Mouse (Mus musculus): ENCODE results near the gene Tekt5. TPM values are rescaled to one million over a fixed set of nuclear protein-coding genes. Genes with fewer than 3 reads are reported as not detected.
A peak's percentile ranks its signal among the peaks of the same experiment; 100 is the strongest.

Gene Tekt5
- polyA plus RNA-seq, 1 experiment: 9.2 TPM

GRCm38 (mm10) chr16:10327563-10328333 is 67.5 kb downstream of the Tekt5 start:
- WGBS: 58% methylated on average over 13 of the region's 13 CpGs
- Histone ChIP-seq H3K4me3 (replicated peaks; ENCODE audit: extremely low read depth, low read depth, low read length) (no peak overlapping the region), H3K4me1 (ENCODE audit: control insufficient read depth, insufficient read depth, low read length) (peaks cover 9% of the 10 kb centered on the region)
- no peak for TF ChIP-seq POLR2A (IDR thresholded peaks at IDR 0.05; ENCODE audit: borderline replicate concordance, extremely low read depth, low read depth, low read length)
- no peak for TF ChIP-seq CTCF (IDR thresholded peaks at IDR 0.05; ENCODE audit: insufficient read depth, low read length)
- DNase-seq: no peak

GRCm38 (mm10) chr16:10319914-10320569 is 75.2 kb downstream of the Tekt5 start:
- DNase-seq: no peak
- WGBS: 48% methylated on average over 17 of the region's 17 CpGs
- TF ChIP-seq CTCF (IDR thresholded peaks at IDR 0.05; ENCODE audit: insufficient read depth, low read length) (no peak), POLR2A (IDR thresholded peaks at IDR 0.05; ENCODE audit: borderline replicate concordance, extremely low read depth, low read depth, low read length) (no peak)

GRCm38 (mm10) chr16:10317197-10317544 is 78.1 kb downstream of the Tekt5 start:
- H3K4me1 ChIP-seq (ENCODE audit: control insufficient read depth, insufficient read depth, low read length): peaks cover 2% of the 10 kb centered on the region; the same call in 1 of the 2 replicates
- TF ChIP-seq POLR2A (IDR thresholded peaks at IDR 0.05; ENCODE audit: borderline replicate concordance, extremely low read depth, low read depth, low read length) (no peak), CTCF (IDR thresholded peaks at IDR 0.05; ENCODE audit: insufficient read depth, low read length) (no peak)
- 61% methylated on average over 4 of the region's 4 CpGs for WGBS
- DNase-seq: no peak
- H3K4me3 ChIP-seq (replicated peaks; ENCODE audit: extremely low read depth, low read depth, low read length): no peak overlapping the region

More at GRCm38 (mm10) chr16:10319914-10320569, 75.2 kb downstream of the Tekt5 start:
- H3K4me3 ChIP-seq (replicated peaks; ENCODE audit: extremely low read depth, low read depth, low read length): no peak overlapping the region
- H3K4me1 ChIP-seq (ENCODE audit: control insufficient read depth, insufficient read depth, low read length): no peaks in the 10 kb centered on the region; the same call in 1 of the 2 replicates

- DNase-seq: no peak
- WGBS: 56% methylated on average over 10 of the region's 10 CpGs
- TF ChIP-seq CTCF (IDR thresholded peaks at IDR 0.05; ENCODE audit: insufficient read depth, low read length) (no peak), POLR2A (IDR thresholded peaks at IDR 0.05; ENCODE audit: borderline replicate concordance, extremely low read depth, low read depth, low read length) (no peak)
- peaks cover 2% of the 10 kb centered on the region; the same call in 1 of the 2 replicates for H3K4me1 ChIP-seq (ENCODE audit: control insufficient read depth, insufficient read depth, low read length)
- no peak overlapping the region for H3K4me3 ChIP-seq (replicated peaks; ENCODE audit: extremely low read depth, low read depth, low read length)
Measured at GRCm38 (mm10) chr16:10316493-10317196, 78.6 kb downstream of the Tekt5 start.

GRCm38 (mm10) chr16:10313646-10314088 is 81.6 kb downstream of the Tekt5 start, which contains the start of gene Emp2:
Gene Emp2 (minus strand): TSS chr16:10313968.
- H3K4me3 ChIP-seq (replicated peaks; ENCODE audit: extremely low read depth, low read depth, low read length): peak within 1 kb of the TSS; percentile 93
- under 1% methylated on average over 37 of the region's 40 CpGs for WGBS
- peaks cover 2% of the 10 kb centered on the region for H3K4me1 ChIP-seq (ENCODE audit: control insufficient read depth, insufficient read depth, low read length)
- TF ChIP-seq CTCF (IDR thresholded peaks at IDR 0.05; ENCODE audit: insufficient read depth, low read length): no peak
- peak; percentile 59 for TF ChIP-seq POLR2A (IDR thresholded peaks at IDR 0.05; ENCODE audit: borderline replicate concordance, extremely low read depth, low read depth, low read length)
- DNase-seq: peak; percentile 83

GRCm38 (mm10) chr16:10313226-10313625 is 82.1 kb downstream of the Tekt5 start:
- WGBS: 5% methylated on average over 15 of the region's 15 CpGs
- peaks cover 4% of the 10 kb centered on the region for H3K4me1 ChIP-seq (ENCODE audit: control insufficient read depth, insufficient read depth, low read length)
- DNase-seq: peak; percentile 61
- peak overlapping the region; percentile 93 for H3K4me3 ChIP-seq (replicated peaks; ENCODE audit: extremely low read depth, low read depth, low read length)
- TF ChIP-seq CTCF (IDR thresholded peaks at IDR 0.05; ENCODE audit: insufficient read depth, low read length) (no peak), POLR2A (IDR thresholded peaks at IDR 0.05; ENCODE audit: borderline replicate concordance, extremely low read depth, low read depth, low read length) (no peak)

GRCm38 (mm10) chr16:10311989-10312388 is 83.3 kb downstream of the Tekt5 start:
- Histone ChIP-seq H3K4me1 (ENCODE audit: control insufficient read depth, insufficient read depth, low read length) (peaks cover 4% of the 10 kb centered on the region), H3K4me3 (replicated peaks; ENCODE audit: extremely low read depth, low read depth, low read length) (peak overlapping the region; percentile 58)
- DNase-seq: no peak
- 33% methylated on average over 4 of the region's 4 CpGs for WGBS
- TF ChIP-seq POLR2A (IDR thresholded peaks at IDR 0.05; ENCODE audit: borderline replicate concordance, extremely low read depth, low read depth, low read length) (peak; percentile 40; the same call in 1 of the 2 replicates), CTCF (IDR thresholded peaks at IDR 0.05; ENCODE audit: insufficient read depth, low read length) (no peak)

GRCm38 (mm10) chr16:10311086-10311485 is 84.2 kb downstream of the Tekt5 start:
- TF ChIP-seq CTCF (IDR thresholded peaks at IDR 0.05; ENCODE audit: insufficient read depth, low read length): no peak
- TF ChIP-seq POLR2A (IDR thresholded peaks at IDR 0.05; ENCODE audit: borderline replicate concordance, extremely low read depth, low read depth, low read length): no peak
- peaks cover 4% of the 10 kb centered on the region for H3K4me1 ChIP-seq (ENCODE audit: control insufficient read depth, insufficient read depth, low read length)
- 33% methylated on average over 3 of the region's 3 CpGs for WGBS
- H3K4me3 ChIP-seq (replicated peaks; ENCODE audit: extremely low read depth, low read depth, low read length): peak overlapping the region; percentile 14
- no peak for DNase-seq

- WGBS: 44% methylated on average over 5 of the region's 5 CpGs
- TF ChIP-seq CTCF (IDR thresholded peaks at IDR 0.05; ENCODE audit: insufficient read depth, low read length) (no peak), POLR2A (IDR thresholded peaks at IDR 0.05; ENCODE audit: borderline replicate concordance, extremely low read depth, low read depth, low read length) (no peak)
- Histone ChIP-seq H3K4me3 (replicated peaks; ENCODE audit: extremely low read depth, low read depth, low read length) (peak overlapping the region; percentile 36), H3K4me1 (ENCODE audit: control insufficient read depth, insufficient read depth, low read length) (peaks cover 4% of the 10 kb centered on the region)
- DNase-seq: no peak
Measured at GRCm38 (mm10) chr16:10310507-10310906, 84.8 kb downstream of the Tekt5 start.

Other genes starting within 250 kb of the Tekt5 start
- 0.16 TPM in 1 of 2 replicates, not detected in the other for gene Rpl39l, start 225.3 kb downstream of the Tekt5 start, polyA plus RNA-seq (2012; rRNA removed)
- gene Atf7ip2, start 202.8 kb downstream of the Tekt5 start, polyA plus RNA-seq (2012; rRNA removed): not detected in 2 replicates
- 763 and 1,000 TPM in 2 replicates for gene Emp2, start 81.5 kb downstream of the Tekt5 start, polyA plus RNA-seq (2012; rRNA removed)
- gene Nubp1, start 16.5 kb upstream of the Tekt5 start, polyA plus RNA-seq (2012; rRNA removed): 25.9 and 31.0 TPM in 2 replicates
- gene Tvp23a, start 51.9 kb upstream of the Tekt5 start, polyA plus RNA-seq (2012; rRNA removed): 0.63 and 1.2 TPM in 2 replicates
- gene Ciita, start 84.6 kb upstream of the Tekt5 start, polyA plus RNA-seq (2012; rRNA removed): 13.2 and 13.3 TPM in 2 replicates
- 56.1 and 59.5 TPM in 2 replicates for gene Dexi, start 147.6 kb upstream of the Tekt5 start, polyA plus RNA-seq (2012; rRNA removed)
- gene Clec16a, start 149.8 kb upstream of the Tekt5 start, polyA plus RNA-seq (2012; rRNA removed): 12.7 and 18.3 TPM in 2 replicates

Measured in lung, adult 2 months (tissue).